Mouse (Mus musculus) 416B (cell line): Measurements from ENCODE around the gene Rtel1.

Experiments
- DNase-seq: peaks from one replicate; pipeline ENCODE4 v3.0.0; 2011; ENCODE audit warnings: low read depth

Rtel1 gene

DNA sequence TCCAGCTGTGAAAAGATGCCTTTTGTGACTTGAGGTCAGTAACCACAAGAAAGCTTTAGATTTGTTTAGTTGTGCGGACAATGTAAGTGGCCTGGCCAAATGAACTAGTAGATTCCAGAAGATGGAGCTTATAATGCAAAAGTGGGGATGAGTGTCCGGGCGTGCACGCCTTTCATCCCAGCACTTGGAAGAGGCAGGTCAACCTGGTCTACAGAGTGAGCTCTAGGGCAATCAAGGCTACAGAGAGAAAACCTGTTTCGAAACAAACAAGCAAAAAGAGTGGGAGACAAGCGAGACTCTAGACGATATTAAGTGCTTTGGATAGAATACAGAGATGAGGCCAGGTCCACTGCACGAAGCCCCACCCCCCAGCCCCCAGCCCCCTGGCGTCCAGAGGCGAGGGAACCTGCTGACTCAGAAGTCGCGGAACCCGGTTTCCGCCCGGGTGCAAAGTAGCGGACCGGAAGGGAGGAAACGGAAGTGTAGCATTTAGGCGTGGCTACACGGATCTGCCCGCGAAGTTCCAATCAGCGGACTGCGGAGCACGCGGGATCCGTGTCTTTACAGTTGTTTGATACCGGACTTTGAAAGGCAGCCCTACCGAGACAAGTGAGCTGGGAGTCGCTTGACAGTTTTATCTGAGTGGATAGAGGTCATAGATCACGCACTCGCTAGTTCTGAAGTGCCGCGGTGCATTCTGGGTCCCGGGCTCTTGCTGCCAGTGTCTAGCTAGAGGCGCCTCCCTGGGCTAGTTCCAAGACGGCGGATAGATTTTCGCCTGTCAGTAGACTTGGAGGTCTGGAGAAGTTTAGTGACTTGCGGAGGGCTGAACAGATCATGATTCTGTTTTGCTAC, at the start of gene Rtel1:
Gene Rtel1 (plus strand): TSS at position 492 of the 855 bp plus-strand sequence.
- peak; percentile 90 for DNase-seq

DNA sequence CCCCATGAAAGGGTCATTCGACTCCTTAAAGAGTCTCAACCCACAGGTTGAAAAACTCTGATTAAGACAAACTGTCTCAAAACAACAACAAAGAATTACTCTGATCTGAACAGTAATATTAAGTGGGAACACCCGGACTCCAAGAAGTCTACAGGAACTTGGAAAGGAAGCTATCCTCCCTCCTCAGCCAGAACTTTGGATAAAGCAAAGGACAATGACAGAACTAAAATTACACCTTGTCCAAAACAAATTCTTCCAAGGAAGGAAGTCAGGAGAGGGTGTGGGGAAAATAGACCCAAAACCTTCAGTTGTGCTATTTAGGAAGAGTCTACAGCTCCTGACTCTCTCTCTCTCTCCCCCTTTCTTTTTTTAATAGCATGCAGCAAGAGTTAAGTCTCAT, 47.4 kb upstream of the Rtel1 start:
- DNase-seq, result no peak

DNA sequence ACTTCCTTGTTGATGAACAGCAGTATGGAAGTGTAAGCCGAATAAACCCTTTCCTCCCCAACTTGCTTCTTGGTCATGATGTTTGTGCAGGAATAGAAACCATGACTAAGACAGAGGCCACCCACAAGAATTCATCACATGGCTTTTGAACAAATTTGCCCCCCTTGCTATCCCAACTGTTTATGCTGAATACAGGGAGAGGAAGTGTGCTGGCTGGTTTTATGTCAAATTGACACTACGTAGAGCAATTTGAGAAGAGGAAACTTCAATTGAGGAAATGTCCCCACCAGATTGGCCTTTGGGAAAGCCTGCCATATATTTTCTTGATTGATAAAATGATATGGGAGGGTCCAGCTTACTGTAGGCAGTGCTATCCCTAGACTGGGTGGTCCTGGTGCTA, 45.7 kb upstream of the Rtel1 start:
- DNase-seq, result no peak

DNA sequence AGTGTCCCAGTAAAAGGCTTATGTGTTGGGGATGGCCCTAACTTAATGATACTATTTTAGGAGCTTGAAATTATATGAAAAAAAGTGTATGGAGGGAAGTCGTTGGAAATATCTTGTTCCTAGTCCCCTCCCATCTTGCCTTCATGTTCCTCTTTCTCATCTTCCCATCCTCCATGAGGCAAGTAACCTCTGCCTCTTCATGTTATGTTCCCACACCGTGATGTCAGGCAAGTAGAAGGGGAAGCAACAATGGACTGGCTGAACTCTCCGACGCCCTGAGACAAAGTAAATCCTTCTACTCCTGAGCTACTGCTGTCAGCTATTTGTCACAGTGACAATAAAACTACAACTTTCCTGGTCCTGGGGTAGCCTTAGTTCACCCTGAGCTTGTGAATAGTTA, 44.9 kb upstream of the Rtel1 start:
- no peak for DNase-seq

DNA sequence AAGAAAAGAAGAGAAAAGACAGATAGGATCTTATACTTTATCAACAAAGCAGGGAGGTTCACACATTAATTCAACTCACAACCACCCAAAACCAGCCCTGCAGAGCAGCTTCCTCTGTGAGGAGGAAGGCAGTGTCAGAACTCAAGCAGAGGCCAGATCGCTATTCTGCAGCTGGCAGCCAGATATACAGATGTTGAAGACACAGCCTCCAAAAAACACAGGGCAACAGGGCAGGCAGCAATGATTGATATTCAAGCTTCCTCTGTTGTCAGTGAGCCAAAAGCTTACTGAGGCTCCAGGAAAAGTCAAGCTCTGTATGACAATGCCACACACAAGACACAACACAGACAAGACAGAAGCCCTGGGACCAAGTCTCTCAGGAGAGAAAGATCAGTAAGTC, 42.8 kb upstream of the Rtel1 start:
- DNase-seq, result peak; percentile 10

DNA sequence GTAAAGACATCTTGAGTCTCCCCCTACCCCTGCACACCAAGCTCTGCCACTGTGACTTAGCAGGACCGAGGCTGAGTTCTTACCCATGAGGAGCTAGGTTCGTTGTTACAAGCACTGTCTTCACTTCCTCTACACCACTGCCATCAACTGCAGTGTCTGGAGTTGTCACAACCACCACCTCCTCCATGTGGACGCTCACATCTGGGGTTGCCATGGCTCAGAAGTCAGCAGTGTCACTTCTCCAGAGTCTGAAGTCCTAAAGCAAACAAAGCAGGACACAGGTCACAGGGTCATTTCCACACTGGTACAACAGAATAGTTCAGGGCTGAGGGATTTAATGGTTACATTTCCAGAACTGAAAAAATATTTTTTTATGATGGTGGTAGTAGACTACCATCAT, 41.7 kb upstream of the Rtel1 start:
- no peak for DNase-seq

DNA sequence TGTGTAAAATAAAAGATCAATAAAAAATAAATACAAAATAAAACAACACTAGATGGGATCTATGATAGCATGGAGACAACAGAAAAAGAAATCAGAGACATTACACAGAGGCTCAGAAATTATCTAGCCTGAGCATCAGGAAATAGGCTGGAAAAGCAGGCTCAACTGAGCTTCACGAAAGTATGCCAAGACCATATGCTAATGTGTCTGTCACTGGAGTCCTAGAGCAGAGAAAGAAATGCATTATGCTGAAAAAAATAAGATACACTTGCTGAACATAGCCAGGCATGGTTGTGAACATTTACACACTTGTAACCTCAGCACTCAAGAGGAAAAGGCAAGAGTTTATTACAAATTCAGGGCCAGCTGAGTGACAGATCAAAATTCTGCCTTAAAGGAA, 39.6 kb upstream of the Rtel1 start:
- DNase-seq, result no peak

DNA sequence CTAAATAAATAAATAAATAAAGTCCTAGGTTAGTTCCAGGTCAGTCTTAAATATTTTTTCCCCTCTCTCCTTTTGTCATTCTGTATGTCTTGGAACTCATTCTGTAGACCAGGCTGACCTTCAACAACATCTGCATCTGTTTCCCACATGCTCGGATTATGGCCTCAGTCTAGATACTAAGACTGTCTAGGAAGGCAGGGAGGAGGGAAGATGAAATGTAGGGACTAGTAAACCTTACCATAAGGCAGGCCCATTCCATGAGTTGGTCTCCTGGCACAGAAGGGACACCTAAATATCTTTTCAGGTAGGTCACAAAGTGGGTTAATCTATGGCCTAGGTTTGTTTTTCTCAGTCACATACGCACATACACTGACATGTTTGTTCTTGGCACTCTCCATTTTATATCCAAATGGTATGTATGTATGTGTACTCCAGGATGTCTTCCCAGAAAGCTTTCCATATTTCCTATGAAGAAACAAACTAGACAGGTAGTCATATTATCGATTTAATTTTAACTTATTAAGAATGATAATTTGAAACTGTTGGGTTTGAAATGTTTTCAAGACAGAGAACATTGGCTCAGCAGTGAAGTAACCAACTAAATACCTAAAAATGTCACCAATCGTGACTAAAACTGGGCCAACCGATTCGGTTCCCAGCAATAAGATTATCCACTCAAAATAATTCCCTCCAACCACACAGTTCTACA, 32.8 kb upstream of the Rtel1 start:
- DNase-seq, result peak; percentile 32

DNA sequence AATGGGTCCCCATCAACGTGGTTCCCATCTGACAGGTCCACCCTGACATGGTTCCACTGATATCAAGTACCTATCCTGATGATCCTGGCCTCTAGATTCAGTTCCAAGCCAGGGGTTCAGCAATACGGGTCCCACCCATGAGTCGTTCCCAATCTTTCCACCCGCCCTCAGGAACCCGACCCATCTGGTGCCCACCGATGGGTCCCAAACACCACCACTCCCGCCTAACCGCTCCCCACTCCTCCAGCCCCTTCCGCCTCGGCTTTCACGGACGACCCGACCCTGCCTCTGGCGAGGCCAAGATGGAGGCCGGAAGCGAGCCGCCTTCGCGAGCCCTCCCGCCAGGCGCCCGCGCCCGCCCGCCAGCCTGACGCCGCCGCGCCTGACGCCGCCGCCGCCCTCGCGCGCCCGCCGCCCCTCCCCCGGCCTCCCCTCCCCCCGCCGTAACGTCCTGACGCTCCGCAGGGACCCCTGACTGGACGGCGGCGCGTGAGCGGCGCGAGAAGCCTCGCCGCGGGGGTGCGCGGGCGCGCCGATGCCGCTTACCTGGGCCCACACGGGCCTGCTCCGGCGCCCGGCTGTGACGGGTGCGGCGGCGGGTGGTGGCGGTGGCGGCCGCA, 32.1 kb upstream of the Rtel1 start:
- DNase-seq, result peak; percentile 81

DNA sequence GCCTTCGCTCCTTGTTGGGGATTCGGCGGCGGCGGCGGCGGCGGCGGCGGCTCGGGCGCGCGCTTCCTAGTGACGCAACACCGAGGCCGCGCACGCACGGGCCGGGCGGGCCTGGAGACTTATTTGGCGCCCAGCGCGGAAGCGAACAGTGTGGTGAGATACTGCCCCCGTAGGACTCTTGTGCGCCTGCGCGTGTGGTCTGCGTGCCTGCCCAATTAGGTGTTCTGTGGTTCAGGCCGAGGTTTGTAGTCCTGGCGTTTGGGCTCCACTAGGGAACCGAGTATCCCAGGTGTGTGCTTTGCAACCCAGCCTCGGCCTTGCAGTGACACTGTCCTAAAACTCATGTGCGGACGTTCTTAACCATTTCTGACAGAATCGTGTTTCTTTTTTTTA, 31.6 kb upstream of the Rtel1 start, which contains the start of gene Gmeb2:
Gene Gmeb2 (minus strand): TSS at position 78 of the 393 bp plus-strand sequence.
- peak; percentile 97 for DNase-seq

DNA sequence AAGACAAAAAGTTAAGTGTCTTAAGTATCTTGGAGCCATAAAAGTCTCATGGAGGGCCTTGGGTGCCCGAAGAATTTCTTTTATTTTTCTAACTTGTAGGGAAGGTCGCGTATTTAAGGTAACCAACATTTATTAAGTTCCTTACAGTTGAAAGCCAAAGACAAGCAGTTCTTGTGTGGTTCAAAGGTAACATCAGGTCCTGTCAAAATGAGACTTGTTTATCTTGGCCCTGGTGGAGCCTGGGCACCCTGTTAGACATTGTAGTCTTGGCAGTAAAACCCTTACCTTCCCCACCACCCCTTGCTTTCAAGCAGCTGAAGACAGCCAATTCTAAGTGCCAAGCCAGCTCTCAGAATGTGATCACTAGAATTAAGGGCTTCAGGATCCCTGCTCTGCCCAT, 30.8 kb upstream of the Rtel1 start:
- DNase-seq, result peak; percentile 14

DNA sequence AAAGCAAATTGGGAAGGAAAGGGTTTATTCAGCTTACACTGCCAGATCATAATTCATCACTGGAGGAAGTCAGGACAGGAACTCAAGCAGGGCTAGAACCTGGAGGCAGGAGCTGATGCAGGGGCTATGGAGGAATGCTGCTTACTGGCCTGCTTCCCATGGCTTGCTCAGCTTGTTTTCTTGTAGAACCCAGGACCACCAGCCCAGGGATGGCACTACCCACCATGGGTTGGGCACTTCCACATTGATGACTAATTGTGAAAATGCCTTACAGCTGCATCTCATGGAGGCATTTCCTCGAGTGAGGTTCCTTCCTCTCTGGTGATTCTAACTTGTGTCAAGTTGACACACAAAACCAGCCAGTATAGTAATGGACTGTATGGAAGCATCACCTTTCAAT, 28.6 kb upstream of the Rtel1 start:
- no peak for DNase-seq

DNA sequence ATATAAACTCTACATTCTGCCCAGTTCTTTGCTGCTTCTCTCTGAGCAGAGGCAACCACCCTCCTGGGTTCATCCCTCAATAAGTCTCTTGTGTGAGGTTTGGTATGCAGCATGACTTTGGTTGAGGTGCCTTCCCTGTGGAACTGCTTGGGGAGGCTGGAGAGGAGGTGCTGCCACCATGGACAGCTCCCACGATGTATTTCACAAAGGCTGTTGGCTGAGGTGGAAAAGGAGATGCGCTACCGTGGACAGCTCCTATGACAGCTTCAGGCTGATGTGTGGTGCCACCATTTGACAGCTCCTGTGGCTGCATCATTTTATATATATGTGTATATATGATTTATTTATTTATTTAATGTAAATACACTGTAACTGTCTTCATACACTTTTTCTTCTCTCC, 17.5 kb upstream of the Rtel1 start:
- DNase-seq, result peak; percentile 80

DNA sequence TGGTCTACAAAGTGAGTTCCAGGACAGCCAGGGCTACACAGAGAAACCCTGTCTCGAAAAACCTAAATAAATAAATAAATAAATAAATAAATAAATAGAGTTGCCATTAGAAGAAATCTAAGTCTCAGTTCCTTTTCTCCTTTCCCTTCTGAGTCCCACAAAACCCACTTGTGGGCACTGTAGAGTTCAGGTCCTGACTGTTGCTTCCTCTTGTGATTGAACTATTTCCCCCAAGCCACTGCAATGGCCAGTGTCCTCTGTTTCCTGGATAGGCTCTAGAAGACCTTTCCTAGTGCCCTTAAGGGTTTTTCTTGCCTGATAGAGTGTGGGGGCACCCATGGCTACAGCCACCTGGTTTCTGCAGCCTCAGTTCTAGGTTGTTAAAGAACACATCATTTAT, 14.6 kb upstream of the Rtel1 start:
- DNase-seq, result no peak

DNA sequence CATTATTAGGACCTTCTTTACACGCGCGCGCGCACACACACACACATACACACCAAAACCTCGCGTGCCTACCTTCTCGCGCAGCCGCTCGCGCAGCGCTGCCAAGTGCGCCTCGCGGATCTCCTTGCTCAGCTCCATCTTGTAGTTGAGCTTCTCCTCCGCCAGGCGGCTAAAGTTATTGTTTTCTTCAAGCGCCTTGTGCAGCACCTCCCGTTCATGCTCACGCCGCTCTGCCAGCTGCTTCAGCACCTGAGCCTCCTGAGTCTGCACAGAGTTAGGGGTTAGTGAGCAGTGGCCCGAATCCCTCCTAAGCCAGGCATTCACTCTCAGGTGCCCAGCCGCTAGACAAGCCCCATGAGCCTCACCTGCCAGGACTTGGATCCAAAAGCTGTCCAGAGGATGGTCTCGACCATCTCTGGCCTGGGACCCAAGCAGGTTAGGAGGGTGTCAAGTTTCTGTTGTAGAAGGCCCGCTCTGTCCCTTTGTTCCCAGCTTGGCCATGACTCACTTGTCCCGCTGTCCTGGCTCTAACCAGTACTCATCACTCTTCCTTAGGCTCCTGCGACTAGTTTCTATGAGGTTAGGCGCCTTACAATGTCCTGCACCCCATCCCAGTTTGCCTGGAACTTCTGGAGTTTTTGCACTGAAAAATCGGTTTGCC, 12.3 kb upstream of the Rtel1 start:
- DNase-seq, result no peak

DNA sequence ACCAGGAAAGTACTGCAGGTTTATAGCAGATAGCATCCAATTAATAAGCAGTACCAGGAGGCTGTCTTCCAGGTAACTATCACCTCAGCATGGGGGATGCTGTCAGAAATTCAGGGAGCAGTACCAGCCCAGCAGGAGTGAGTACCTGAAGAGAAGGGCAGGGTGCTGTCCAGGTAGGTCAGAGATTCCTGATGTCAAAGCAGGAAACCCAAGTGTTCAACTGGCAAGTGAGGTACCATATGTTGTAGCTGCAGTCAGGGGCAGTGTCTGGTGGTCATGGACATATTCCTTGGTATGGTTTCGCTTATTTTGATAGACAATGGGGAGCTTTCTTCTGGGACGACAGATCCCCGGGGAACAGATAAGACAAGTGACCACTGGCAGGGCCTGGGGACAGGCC, 7.1 kb upstream of the Rtel1 start:
- DNase-seq, result no peak

DNA sequence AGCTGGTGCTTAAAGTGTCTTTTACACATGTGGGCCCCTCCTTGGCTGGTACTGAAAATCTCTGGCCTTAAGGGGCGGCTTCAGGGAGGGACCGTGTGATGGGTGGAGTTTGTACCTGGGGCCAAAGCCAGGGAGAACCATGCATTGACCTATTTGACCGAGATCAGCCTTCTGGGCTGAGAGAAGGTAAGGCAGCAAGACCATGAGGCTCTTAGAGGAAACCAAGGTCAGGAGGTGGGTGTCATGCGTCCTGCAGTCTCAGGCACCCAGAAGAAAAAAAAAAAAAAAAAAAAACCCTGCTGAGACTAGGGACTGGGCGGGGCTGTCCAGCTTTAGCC, 6.6 kb upstream of the Rtel1 start:
- no peak for DNase-seq

DNA sequence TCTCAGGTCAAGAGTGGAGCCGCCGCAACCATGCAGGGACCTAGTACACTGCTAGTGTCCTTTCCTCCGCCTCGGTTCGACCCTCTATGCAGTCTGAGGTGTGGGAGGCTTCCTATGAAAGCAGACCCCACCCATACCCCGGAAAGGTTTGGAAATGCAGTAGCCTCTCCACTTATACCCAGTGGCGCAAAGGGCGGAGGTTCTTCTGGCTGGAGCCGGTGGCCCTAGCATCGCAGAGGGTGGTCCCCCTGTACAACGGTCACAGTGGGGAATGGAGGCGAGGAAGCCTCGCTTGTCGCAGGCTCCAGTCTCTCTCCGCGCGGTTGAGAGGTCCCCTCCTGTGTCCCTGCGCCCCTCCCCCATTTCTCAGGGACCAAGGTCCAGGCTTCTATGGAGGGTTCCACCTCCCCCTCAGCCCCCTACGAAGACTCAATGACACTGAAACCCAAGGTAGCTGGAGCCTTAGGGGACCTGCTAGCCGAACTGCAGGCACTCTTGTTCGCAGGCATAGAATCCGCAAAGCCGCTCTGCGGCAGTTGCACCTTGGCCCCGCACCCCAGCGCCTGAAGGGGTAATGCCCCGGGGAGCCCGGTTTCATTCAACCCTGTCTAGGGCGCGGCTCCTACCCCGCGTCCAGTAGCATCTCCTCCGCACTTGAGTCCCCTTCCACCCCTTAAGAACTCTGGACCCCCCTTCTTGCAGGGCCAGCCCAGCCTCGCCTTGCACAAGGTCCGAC, 6.0 kb upstream of the Rtel1 start:
- no peak for DNase-seq

DNA sequence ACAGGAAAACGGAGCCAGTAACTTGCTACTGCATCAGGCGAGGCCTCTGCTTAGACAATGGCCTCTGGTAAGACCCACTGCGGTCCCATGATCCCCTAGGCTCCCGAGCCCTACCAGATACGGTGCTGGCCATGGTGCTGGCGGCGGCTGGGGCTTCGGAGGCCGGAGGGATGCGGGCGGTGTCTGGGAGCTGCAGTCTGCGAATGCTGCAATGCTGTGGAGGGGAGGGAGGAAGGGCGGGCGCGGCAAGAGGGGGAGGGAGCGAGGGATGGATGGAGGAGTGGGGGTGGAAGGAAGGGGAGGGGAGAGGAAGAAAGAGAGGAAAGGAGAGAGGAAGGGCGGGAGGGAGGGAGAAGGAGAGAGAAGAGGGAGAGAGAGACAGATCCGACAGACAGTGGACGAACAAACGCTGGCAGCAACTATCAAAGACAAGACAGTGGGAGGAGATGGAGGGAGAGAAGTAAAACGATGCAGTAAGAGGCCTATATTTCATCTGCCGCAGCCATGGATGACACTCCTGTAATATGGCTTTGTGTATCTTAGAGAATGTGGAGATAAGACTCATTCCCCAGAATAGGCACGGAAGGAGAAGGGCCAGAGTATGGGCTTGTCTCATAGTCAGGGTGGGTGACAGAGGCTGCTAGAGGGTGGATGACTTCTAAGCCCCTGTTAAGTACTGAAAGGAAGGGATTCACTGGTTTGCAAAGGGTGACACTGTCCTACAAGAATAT, 5.3 kb upstream of the Rtel1 start, which contains the start of gene Stmn3:
Gene Stmn3 (minus strand): TSS at position 421 of the 731 bp plus-strand sequence.
- no peak for DNase-seq

DNA sequence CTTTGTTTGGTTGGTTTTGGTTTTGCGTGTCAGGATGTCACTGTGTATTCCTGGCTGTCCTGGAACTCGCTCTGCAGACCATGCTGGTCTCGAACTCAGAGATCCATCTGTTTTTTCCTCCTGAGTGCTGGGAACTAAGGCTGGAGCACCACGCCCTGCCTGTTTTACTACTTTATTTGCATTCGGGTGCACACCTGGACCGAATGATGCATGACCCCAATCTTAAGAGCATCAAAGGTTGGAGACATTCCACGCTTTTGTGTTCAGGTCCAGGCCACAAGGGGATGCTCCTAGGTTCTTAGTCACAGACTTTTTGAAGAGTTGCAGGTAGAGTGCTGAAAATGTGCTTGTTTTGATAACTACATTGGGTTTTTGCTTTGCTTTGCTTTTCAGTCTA, 562 bp downstream of the Rtel1 start:
- DNase-seq, result no peak

DNA sequence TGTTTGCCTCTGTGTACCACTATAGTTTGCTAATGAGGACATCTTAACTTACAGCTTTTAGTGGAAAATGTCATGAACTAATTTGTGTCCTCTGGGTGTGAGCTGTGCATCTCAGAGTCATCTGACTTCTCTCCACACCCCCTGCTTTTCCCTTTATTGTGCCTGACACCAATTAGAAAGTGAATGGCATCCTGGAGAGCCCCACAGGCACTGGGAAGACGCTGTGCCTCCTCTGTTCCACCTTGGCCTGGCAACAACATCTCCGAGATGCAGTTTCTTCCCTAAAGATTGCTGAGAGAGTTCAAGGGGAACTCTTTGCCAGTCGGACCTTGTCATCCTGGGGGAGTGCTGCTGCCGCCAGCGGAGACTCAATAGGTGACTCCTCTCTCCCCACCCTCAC, 2.6 kb downstream of the Rtel1 start:
- DNase-seq, result no peak
